Mouse (Mus musculus): ENCODE results near the gene Ttc28.

Ttc28 gene

GRCm38 (mm10) chr5:110888596-110888995, 9.0 kb downstream of the Ttc28 start:
- no peak for DNase-seq (ENCODE audit: low read depth)

- DNase-seq (ENCODE audit: low read depth) = no peak
These were observed 10.3 kb downstream of the Ttc28 start for GRCm38 (mm10) chr5:110889945-110890344.

- DNase-seq (ENCODE audit: low read depth) = no peak
These were observed 11.0 kb downstream of the Ttc28 start for GRCm38 (mm10) chr5:110890561-110890960.

- no peak for DNase-seq (ENCODE audit: low read depth)
These were observed 17.6 kb downstream of the Ttc28 start for GRCm38 (mm10) chr5:110897114-110897788.

- DNase-seq (ENCODE audit: low read depth) = no peak
These were observed 18.6 kb downstream of the Ttc28 start for GRCm38 (mm10) chr5:110898169-110898568.

GRCm38 (mm10) chr5:110898785-110899184, 19.2 kb downstream of the Ttc28 start:
- DNase-seq (ENCODE audit: low read depth) = no peak

- DNase-seq (ENCODE audit: low read depth) = no peak
These were observed 20.7 kb downstream of the Ttc28 start for GRCm38 (mm10) chr5:110900331-110900730.

GRCm38 (mm10) chr5:110906708-110907107, 27.1 kb downstream of the Ttc28 start:
- no peak for DNase-seq (ENCODE audit: low read depth)

GRCm38 (mm10) chr5:110908879-110909278, 29.3 kb downstream of the Ttc28 start:
- peak; percentile 36 for DNase-seq (ENCODE audit: low read depth)

- no peak for DNase-seq (ENCODE audit: low read depth)
These were observed 30.5 kb downstream of the Ttc28 start for GRCm38 (mm10) chr5:110909955-110910589.

- DNase-seq (ENCODE audit: low read depth) = no peak
These were observed 35.3 kb downstream of the Ttc28 start for GRCm38 (mm10) chr5:110914859-110915258.

GRCm38 (mm10) chr5:110916241-110916640, 36.6 kb downstream of the Ttc28 start:
- no peak for DNase-seq (ENCODE audit: low read depth)

GRCm38 (mm10) chr5:110919541-110919940, 39.9 kb downstream of the Ttc28 start:
- DNase-seq (ENCODE audit: low read depth) = no peak

GRCm38 (mm10) chr5:110923336-110923735, 43.7 kb downstream of the Ttc28 start:
- no peak for DNase-seq (ENCODE audit: low read depth)

- no peak for DNase-seq (ENCODE audit: low read depth)
These were observed 45.0 kb downstream of the Ttc28 start for GRCm38 (mm10) chr5:110924636-110925035.

GRCm38 (mm10) chr5:110925804-110926203, 46.2 kb downstream of the Ttc28 start:
- no peak for DNase-seq (ENCODE audit: low read depth)

GRCm38 (mm10) chr5:110928289-110928688, 48.7 kb downstream of the Ttc28 start:
- no peak for DNase-seq (ENCODE audit: low read depth)

- no peak for DNase-seq (ENCODE audit: low read depth)
These were observed 49.7 kb downstream of the Ttc28 start for GRCm38 (mm10) chr5:110929306-110929705.

GRCm38 (mm10) chr5:110936606-110937005, 57.0 kb downstream of the Ttc28 start:
- DNase-seq (ENCODE audit: low read depth) = no peak

GRCm38 (mm10) chr5:110944326-110944725, 64.7 kb downstream of the Ttc28 start:
- DNase-seq (ENCODE audit: low read depth) = no peak

GRCm38 (mm10) chr5:110948476-110949399, 69.1 kb downstream of the Ttc28 start:
- DNase-seq (ENCODE audit: low read depth) = no peak

- DNase-seq (ENCODE audit: low read depth) = no peak
These were observed 70.2 kb downstream of the Ttc28 start for GRCm38 (mm10) chr5:110949791-110950190.

GRCm38 (mm10) chr5:110958196-110958595, 78.6 kb downstream of the Ttc28 start:
- no peak for DNase-seq (ENCODE audit: low read depth)
